ENCODE assay signal across 17 mouse cellular contexts in genomic region chr16:38445576-38445975, GRCm38 (mm10). TPM values are rescaled to one million over a fixed set of nuclear protein-coding genes. Genes with fewer than 3 reads are reported as not detected.
"Had no signal": no experiment of that assay in that cellular context is flagged by ENCODE, and none has a peak within 500 bp of the region (broad histone marks: within the 10 kb centered on the region; RNA-seq: fewer than 3 reads in every experiment).

No protein-coding gene starts in this region.

- H3K27ac ChIP-seq: midbrain, embryonic 10.5 days; midbrain, embryonic 12.5 days; neural tube, embryonic 13.5 days; neural tube, embryonic 15.5 days; stomach, embryonic 15.5 days; stomach, postnatal 0 days had no signal

- H3K4me1 ChIP-seq: stomach, embryonic 15.5 days had no signal

- H3K27me3 ChIP-seq: midbrain, embryonic 12.5 days; neural tube, embryonic 13.5 days; neural tube, embryonic 15.5 days; stomach, embryonic 15.5 days had no signal

- H3K9me3 ChIP-seq: midbrain, embryonic 10.5 days; midbrain, embryonic 12.5 days; neural tube, embryonic 13.5 days; neural tube, embryonic 15.5 days; stomach, embryonic 15.5 days had no signal

- H3K4me3 ChIP-seq: midbrain, embryonic 10.5 days; midbrain, embryonic 12.5 days; myocyte; neural tube, embryonic 13.5 days; neural tube, embryonic 15.5 days; stomach, embryonic 15.5 days had no signal

- H3K9ac ChIP-seq: lung, embryonic 14.5 days; midbrain, embryonic 12.5 days; neural tube, embryonic 13.5 days; neural tube, embryonic 15.5 days; stomach, embryonic 15.5 days had no signal

- DNase-seq: lung, adult 18-20 months; lung, embryonic 14.5 days; lung, postnatal 4 days; midbrain, embryonic 14.5 days; retina, postnatal 1 day; right cerebral cortex, adult 18-20 months; thymus, adult 2 months; thymus, postnatal 25 days; thymus, postnatal 4 days had no signal

RNA-seq across cellular contexts. Expression of gene Cd80, which starts 9.8 kb away (rescaled TPM):
- total RNA-seq: megakaryocyte-erythroid progenitor cell, adult 5-6 weeks had no signal

RNA-seq across cellular contexts. Expression of gene Pla1a, which starts 12.6 kb away (rescaled TPM):
- total RNA-seq: megakaryocyte-erythroid progenitor cell, adult 5-6 weeks had no signal
